Mouse (Mus musculus): ENCODE measurements at regions not wholly inside any gene's neighbourhood (a gene's known extent, or its start where the extent isn't known, plus 50 kb on each side); places are given as distances from the start of the nearest gene placed in this dataset.

GRCm38 (mm10) chr10:109528096-109528495 is 517.3 kb upstream of the Syt1 start:
- H3K27me3 ChIP-seq (ENCODE audit: control insufficient read depth, insufficient read depth, low read length) = no peaks in the 10 kb centered on the region
- no peak overlapping the region for H3K27ac ChIP-seq (ENCODE audit: low read depth, low read length)
- WGBS = 84% methylated on average over 2 of the region's 2 CpGs
- no peak overlapping the region for H3K4me2 ChIP-seq (replicated peaks; ENCODE audit: low read depth, low read length)
- H3K4me1 ChIP-seq (ENCODE audit: control insufficient read depth, insufficient read depth, low read length) = no peaks in the 10 kb centered on the region
- H3K9ac ChIP-seq (ENCODE audit: low read depth, low read length) = no peak overlapping the region
- ATAC-seq (ENCODE audit: low FRiP score, low TSS enrichment) = no peak
- H3K4me3 ChIP-seq (ENCODE audit: low read length) = no peak overlapping the region
- H3K36me3 ChIP-seq (ENCODE audit: control insufficient read depth, insufficient read depth, low read length) = no peaks in the 10 kb centered on the region
- H3K9me3 ChIP-seq (ENCODE audit: control insufficient read depth, low read length) = no peaks in the 10 kb centered on the region

- H3K36me3 ChIP-seq (ENCODE audit: control insufficient read depth, insufficient read depth, low read length) = no peaks in the 10 kb centered on the region
- no peak overlapping the region for H3K4me2 ChIP-seq (replicated peaks; ENCODE audit: low read depth, low read length)
- no peak overlapping the region for H3K27ac ChIP-seq (ENCODE audit: low read depth, low read length)
- no peaks in the 10 kb centered on the region for H3K9me3 ChIP-seq (ENCODE audit: control insufficient read depth, low read length)
- no peak overlapping the region for H3K9ac ChIP-seq (ENCODE audit: low read depth, low read length)
- H3K4me1 ChIP-seq (ENCODE audit: control insufficient read depth, insufficient read depth, low read length) = no peaks in the 10 kb centered on the region
- no peak overlapping the region for H3K4me3 ChIP-seq (ENCODE audit: low read length)
- no peaks in the 10 kb centered on the region for H3K27me3 ChIP-seq (ENCODE audit: control insufficient read depth, insufficient read depth, low read length)
- WGBS = 42% methylated on average over 2 of the region's 2 CpGs
- no peak for ATAC-seq (ENCODE audit: low FRiP score, low TSS enrichment)
Observed at GRCm38 (mm10) chr10:109521681-109522080, 510.9 kb upstream of the Syt1 start.

- WGBS = 82% methylated on average over 1 of the region's 1 CpGs
Observed at GRCm38 (mm10) chr10:109517664-109518063, 506.9 kb upstream of the Syt1 start.

GRCm38 (mm10) chr10:109515225-109515624 is 504.4 kb upstream of the Syt1 start:
- ATAC-seq (ENCODE audit: low FRiP score, low TSS enrichment) = no peak

More at GRCm38 (mm10) chr10:109517664-109518063, 506.9 kb upstream of the Syt1 start:
- no peaks in the 10 kb centered on the region for H3K9me3 ChIP-seq (ENCODE audit: control insufficient read depth, low read length)
- H3K4me3 ChIP-seq (ENCODE audit: low read length) = no peak overlapping the region
- no peak overlapping the region for H3K27ac ChIP-seq (ENCODE audit: low read depth, low read length)
- H3K9ac ChIP-seq (ENCODE audit: low read depth, low read length) = no peak overlapping the region
- ATAC-seq (ENCODE audit: low FRiP score, low TSS enrichment) = no peak
- no peaks in the 10 kb centered on the region for H3K27me3 ChIP-seq (ENCODE audit: control insufficient read depth, insufficient read depth, low read length)
- no peak overlapping the region for H3K4me2 ChIP-seq (replicated peaks; ENCODE audit: low read depth, low read length)
- H3K4me1 ChIP-seq (ENCODE audit: control insufficient read depth, insufficient read depth, low read length) = no peaks in the 10 kb centered on the region
- H3K36me3 ChIP-seq (ENCODE audit: control insufficient read depth, insufficient read depth, low read length) = no peaks in the 10 kb centered on the region

GRCm38 (mm10) chr10:109510917-109511715 is 500.3 kb upstream of the Syt1 start:
- WGBS = 86% methylated on average over 1 of the region's 1 CpGs
- no peak for ATAC-seq (ENCODE audit: low FRiP score, low TSS enrichment)
- Histone ChIP-seq H3K27me3 (ENCODE audit: control insufficient read depth, insufficient read depth, low read length) (no peaks in the 10 kb centered on the region), H3K4me3 (ENCODE audit: low read length) (no peak overlapping the region), H3K4me2 (replicated peaks; ENCODE audit: low read depth, low read length) (no peak overlapping the region), H3K36me3 (ENCODE audit: control insufficient read depth, insufficient read depth, low read length) (no peaks in the 10 kb centered on the region), H3K9me3 (ENCODE audit: control insufficient read depth, low read length) (no peaks in the 10 kb centered on the region), H3K4me1 (ENCODE audit: control insufficient read depth, insufficient read depth, low read length) (no peaks in the 10 kb centered on the region), H3K27ac (ENCODE audit: low read depth, low read length) (no peak overlapping the region), H3K9ac (ENCODE audit: low read depth, low read length) (no peak overlapping the region)

More at GRCm38 (mm10) chr10:109515225-109515624, 504.4 kb upstream of the Syt1 start:
- no peak overlapping the region for H3K4me3 ChIP-seq (ENCODE audit: low read length)
- H3K27ac ChIP-seq (ENCODE audit: low read depth, low read length) = no peak overlapping the region
- H3K9me3 ChIP-seq (ENCODE audit: control insufficient read depth, low read length) = no peaks in the 10 kb centered on the region
- H3K4me2 ChIP-seq (replicated peaks; ENCODE audit: low read depth, low read length) = no peak overlapping the region
- no peak overlapping the region for H3K9ac ChIP-seq (ENCODE audit: low read depth, low read length)
- WGBS = 90% methylated on average over 3 of the region's 3 CpGs
- no peaks in the 10 kb centered on the region for H3K4me1 ChIP-seq (ENCODE audit: control insufficient read depth, insufficient read depth, low read length)
- H3K27me3 ChIP-seq (ENCODE audit: control insufficient read depth, insufficient read depth, low read length) = no peaks in the 10 kb centered on the region
- no peaks in the 10 kb centered on the region for H3K36me3 ChIP-seq (ENCODE audit: control insufficient read depth, insufficient read depth, low read length)

GRCm38 (mm10) chr10:109508553-109508952 is 497.8 kb upstream of the Syt1 start:
- Histone ChIP-seq H3K27me3 (ENCODE audit: control insufficient read depth, insufficient read depth, low read length) (no peaks in the 10 kb centered on the region), H3K4me3 (ENCODE audit: low read length) (no peak overlapping the region), H3K9me3 (ENCODE audit: control insufficient read depth, low read length) (no peaks in the 10 kb centered on the region), H3K9ac (ENCODE audit: low read depth, low read length) (no peak overlapping the region), H3K4me2 (replicated peaks; ENCODE audit: low read depth, low read length) (no peak overlapping the region), H3K27ac (ENCODE audit: low read depth, low read length) (no peak overlapping the region), H3K4me1 (ENCODE audit: control insufficient read depth, insufficient read depth, low read length) (no peaks in the 10 kb centered on the region), H3K36me3 (ENCODE audit: control insufficient read depth, insufficient read depth, low read length) (no peaks in the 10 kb centered on the region)
- ATAC-seq (ENCODE audit: low FRiP score, low TSS enrichment) = no peak
- 75% methylated on average over 1 of the region's 1 CpGs for WGBS

GRCm38 (mm10) chr10:109507228-109507627 is 496.4 kb upstream of the Syt1 start:
- no peaks in the 10 kb centered on the region for H3K4me1 ChIP-seq (ENCODE audit: control insufficient read depth, insufficient read depth, low read length)
- H3K27me3 ChIP-seq (ENCODE audit: control insufficient read depth, insufficient read depth, low read length) = no peaks in the 10 kb centered on the region
- H3K36me3 ChIP-seq (ENCODE audit: control insufficient read depth, insufficient read depth, low read length) = no peaks in the 10 kb centered on the region
- no peak overlapping the region for H3K27ac ChIP-seq (ENCODE audit: low read depth, low read length)
- ATAC-seq (ENCODE audit: low FRiP score, low TSS enrichment) = no peak
- no peak overlapping the region for H3K4me3 ChIP-seq (ENCODE audit: low read length)
- no peak overlapping the region for H3K4me2 ChIP-seq (replicated peaks; ENCODE audit: low read depth, low read length)
- WGBS = 79% methylated on average over 3 of the region's 3 CpGs
- H3K9ac ChIP-seq (ENCODE audit: low read depth, low read length) = no peak overlapping the region
- no peaks in the 10 kb centered on the region for H3K9me3 ChIP-seq (ENCODE audit: control insufficient read depth, low read length)

GRCm38 (mm10) chr10:109504683-109505082 is 493.9 kb upstream of the Syt1 start:
- no peaks in the 10 kb centered on the region for H3K27me3 ChIP-seq (ENCODE audit: control insufficient read depth, insufficient read depth, low read length)
- ATAC-seq (ENCODE audit: low FRiP score, low TSS enrichment) = no peak
- no peak overlapping the region for H3K4me2 ChIP-seq (replicated peaks; ENCODE audit: low read depth, low read length)
- H3K36me3 ChIP-seq (ENCODE audit: control insufficient read depth, insufficient read depth, low read length) = no peaks in the 10 kb centered on the region
- H3K27ac ChIP-seq (ENCODE audit: low read depth, low read length) = no peak overlapping the region
- no peaks in the 10 kb centered on the region for H3K4me1 ChIP-seq (ENCODE audit: control insufficient read depth, insufficient read depth, low read length)
- H3K9me3 ChIP-seq (ENCODE audit: control insufficient read depth, low read length) = no peaks in the 10 kb centered on the region
- no peak overlapping the region for H3K9ac ChIP-seq (ENCODE audit: low read depth, low read length)
- no peak overlapping the region for H3K4me3 ChIP-seq (ENCODE audit: low read length)
- 62% methylated on average over 4 of the region's 4 CpGs for WGBS

- H3K4me2 ChIP-seq (replicated peaks; ENCODE audit: low read depth, low read length) = no peak overlapping the region
- H3K9me3 ChIP-seq (ENCODE audit: control insufficient read depth, low read length) = no peaks in the 10 kb centered on the region
- no peak overlapping the region for H3K9ac ChIP-seq (ENCODE audit: low read depth, low read length)
- H3K4me1 ChIP-seq (ENCODE audit: control insufficient read depth, insufficient read depth, low read length) = no peaks in the 10 kb centered on the region
- no peak overlapping the region for H3K27ac ChIP-seq (ENCODE audit: low read depth, low read length)
- no peak for ATAC-seq (ENCODE audit: low FRiP score, low TSS enrichment)
- no peak overlapping the region for H3K4me3 ChIP-seq (ENCODE audit: low read length)
- H3K36me3 ChIP-seq (ENCODE audit: control insufficient read depth, insufficient read depth, low read length) = no peaks in the 10 kb centered on the region
- H3K27me3 ChIP-seq (ENCODE audit: control insufficient read depth, insufficient read depth, low read length) = no peaks in the 10 kb centered on the region
Observed at GRCm38 (mm10) chr10:109500861-109501260, 490.1 kb upstream of the Syt1 start.

Measured in kidney, embryonic 14.5 days (tissue).